Mouse (Mus musculus) lung, adult 2 months (tissue): ENCODE results near the gene Spaca4. TPM values are rescaled to one million over a fixed set of nuclear protein-coding genes. Genes with fewer than 3 reads are reported as not detected.
A peak's percentile ranks its signal among the peaks of the same experiment; 100 is the strongest.

ENCODE experiments used
- DNase-seq: peaks from one replicate; pipeline ENCODE4 v3.0.0; 2022
- H3K4me1 ChIP-seq: fragments of 200-500 bp; 2 replicates; pipeline ENCODE4 v1.6.1; 2011; ENCODE audit warnings: low read length; ENCODE audit not compliant: control insufficient read depth, insufficient read depth
- H3K4me3 ChIP-seq: fragments of 200-500 bp; replicated peaks from 2 replicates; pipeline ENCODE3; 2011; ENCODE audit warnings: low read depth, mild to moderate bottlenecking, control low read depth, low read length; ENCODE audit errors: extremely low read depth
- CTCF ChIP-seq: fragments of 200-500 bp; IDR thresholded peaks from 2 replicates; pipeline ENCODE4 v1.5.1; 2011; ENCODE audit warnings: mild to moderate bottlenecking, low read length, control low read depth; ENCODE audit not compliant: insufficient read depth
- POLR2A ChIP-seq: fragments of 200-500 bp; IDR thresholded peaks from 2 replicates; pipeline ENCODE4 v1.6.1; 2011; ENCODE audit warnings: low read depth, mild to moderate bottlenecking, control low read depth, low read length, borderline replicate concordance; ENCODE audit errors: extremely low read depth
- WGBS: fragments of 180-500 bp; shearing (Covaris S2); methylation state at CpG from one replicate; pipeline ENCODE4 v1.1.7; 2018; 5-methylcytosine and 5-hydroxymethylcytosine counted together
- polyA plus RNA-seq: library from polyadenylated mRNA; depleted of rRNA; stranded (reverse); fragments of >200 nt; gene quantifications from 2 replicates; pipeline ENCODE4 v1.2.3, GENCODE M21; 2012; rRNA removed

Gene Spaca4
- not detected in 2 replicates for polyA plus RNA-seq

- no peak for DNase-seq
- 88% methylated on average over 11 of the region's 11 CpGs for WGBS
- Histone ChIP-seq H3K4me1 (no peaks in the 10 kb centered on the region), H3K4me3 (no peak within 1 kb of the TSS)
- TF ChIP-seq POLR2A (no peak), CTCF (no peak)
These were observed at the start of gene Spaca4 for GRCm38 (mm10) chr7:45725713-45726112. Gene Spaca4 (minus strand): TSS chr7:45725813.

GRCm38 (mm10) chr7:45775237-45775636, 49.6 kb upstream of the Spaca4 start:
- no peaks in the 10 kb centered on the region for H3K4me1 ChIP-seq
- H3K4me3 ChIP-seq, result no peak overlapping the region
- no peak for TF ChIP-seq CTCF
- TF ChIP-seq POLR2A, result no peak
- 47% methylated on average over 7 of the region's 7 CpGs for WGBS
- no peak for DNase-seq

- WGBS, result 69% methylated on average over 4 of the region's 4 CpGs
- no peaks in the 10 kb centered on the region for H3K4me1 ChIP-seq
- no peak for DNase-seq
- TF ChIP-seq POLR2A, result no peak
- H3K4me3 ChIP-seq, result no peak overlapping the region
These were observed 45.5 kb upstream of the Spaca4 start for GRCm38 (mm10) chr7:45771101-45771500.

GRCm38 (mm10) chr7:45770427-45771082, 44.9 kb upstream of the Spaca4 start:
- no peak for DNase-seq
- 55% methylated on average over 8 of the region's 8 CpGs for WGBS
- no peak overlapping the region for H3K4me3 ChIP-seq
- no peaks in the 10 kb centered on the region for H3K4me1 ChIP-seq
- TF ChIP-seq POLR2A, result no peak
- no peak for TF ChIP-seq CTCF

- no peak for DNase-seq
- Histone ChIP-seq H3K4me1 (no peaks in the 10 kb centered on the region), H3K4me3 (no peak overlapping the region)
- 91% methylated on average over 6 of the region's 6 CpGs for WGBS
- TF ChIP-seq POLR2A (no peak), CTCF (no peak)
These were observed 41.9 kb upstream of the Spaca4 start for GRCm38 (mm10) chr7:45767500-45767899.

GRCm38 (mm10) chr7:45766764-45767163, 41.2 kb upstream of the Spaca4 start:
- Histone ChIP-seq H3K4me3 (no peak overlapping the region), H3K4me1 (no peaks in the 10 kb centered on the region)
- no peak for TF ChIP-seq CTCF
- TF ChIP-seq POLR2A, result no peak
- 34% methylated on average over 8 of the region's 8 CpGs for WGBS
- no peak for DNase-seq

- WGBS, result 39% methylated on average over 8 of the region's 8 CpGs
- no peak for DNase-seq
- TF ChIP-seq POLR2A, result no peak
- TF ChIP-seq CTCF, result no peak
- no peaks in the 10 kb centered on the region for H3K4me1 ChIP-seq
- no peak overlapping the region for H3K4me3 ChIP-seq
These were observed 40.4 kb upstream of the Spaca4 start for GRCm38 (mm10) chr7:45765995-45766394.

- H3K4me1 ChIP-seq, result no peaks in the 10 kb centered on the region
- WGBS, result 57% methylated on average over 5 of the region's 5 CpGs
- no peak for DNase-seq
- TF ChIP-seq CTCF (no peak), POLR2A (no peak)
- H3K4me3 ChIP-seq, result no peak overlapping the region
These were observed 34.5 kb upstream of the Spaca4 start for GRCm38 (mm10) chr7:45760151-45760550.

GRCm38 (mm10) chr7:45759400-45759799, 33.8 kb upstream of the Spaca4 start:
- peak; percentile 54 for DNase-seq
- TF ChIP-seq POLR2A (no peak), CTCF (no peak)
- peak overlapping the region; percentile 16 for H3K4me3 ChIP-seq
- WGBS, result 6% methylated on average over 27 of the region's 27 CpGs
- no peaks in the 10 kb centered on the region for H3K4me1 ChIP-seq

- 54% methylated on average over 6 of the region's 6 CpGs for WGBS
- no peak for DNase-seq
- TF ChIP-seq CTCF, result no peak
- TF ChIP-seq POLR2A, result no peak
- no peak overlapping the region for H3K4me3 ChIP-seq
- no peaks in the 10 kb centered on the region for H3K4me1 ChIP-seq
These were observed 30.1 kb upstream of the Spaca4 start for GRCm38 (mm10) chr7:45755703-45756102.
